Mouse (Mus musculus) midbrain, postnatal 0 days (tissue): ENCODE measurements around the gene Pcsk5. TPM values are rescaled to one million over a fixed set of nuclear protein-coding genes. Genes with fewer than 3 reads are reported as not detected.
A peak's percentile ranks its signal among the peaks of the same experiment; 100 is the strongest.

Experiments
- ATAC-seq: fragments of 200-750 bp; cut with Nextera tagmentation; 2 replicates; pipeline ENCODE4 v1.8.0; 2017; ENCODE audit warnings: moderate number of reproducible peaks, mild to moderate bottlenecking, moderate TSS enrichment, moderate library complexity; ENCODE audit not compliant: low FRiP score
- DNase-seq: peaks from one replicate; pipeline ENCODE4 v3.0.0-alpha.2; 2015; ENCODE audit warnings: low spot score
- H3K27ac ChIP-seq: fragments of 300-500 bp; sonication (generic); 2 replicates; pipeline ENCODE4 v1.5.1; 2014; ENCODE audit warnings: low read depth, mild to moderate bottlenecking, low read length, mixed read lengths
- H3K27me3 ChIP-seq: fragments of 300-500 bp; sonication (generic); 2 replicates; pipeline ENCODE4 v1.6.1; 2014; ENCODE audit warnings: low read length, control low read depth, mixed read lengths; ENCODE audit not compliant: insufficient read depth
- H3K36me3 ChIP-seq: fragments of 300-500 bp; sonication (generic); 2 replicates; pipeline ENCODE4 v1.6.1; 2014; ENCODE audit warnings: low read length, control low read depth, mixed read lengths; ENCODE audit not compliant: insufficient read depth
- H3K4me1 ChIP-seq: fragments of 300-500 bp; sonication (generic); 2 replicates; pipeline ENCODE4 v1.6.1; 2014; ENCODE audit warnings: mild to moderate bottlenecking, control low read depth, antibody characterized with exemption, low read length, mixed read lengths; ENCODE audit not compliant: insufficient read depth
- H3K4me2 ChIP-seq: fragments of 300-500 bp; sonication (generic); 2 replicates; pipeline ENCODE4 v1.6.1; 2014; ENCODE audit warnings: low read depth, mild to moderate bottlenecking, low read length, mixed read lengths; ENCODE audit not compliant: poor library complexity, severe bottlenecking
- H3K4me3 ChIP-seq: fragments of 300-500 bp; sonication (generic); 2 replicates; pipeline ENCODE4 v1.5.1; 2014; ENCODE audit warnings: low read depth, mild to moderate bottlenecking, low read length, moderate library complexity
- H3K9ac ChIP-seq: fragments of 300-500 bp; sonication (generic); replicated peaks from 2 replicates; pipeline ENCODE4 v1.6.1; 2014; ENCODE audit warnings: mild to moderate bottlenecking, low read length, moderate library complexity, mixed read lengths; ENCODE audit not compliant: poor library complexity, severe bottlenecking
- H3K9me3 ChIP-seq: fragments of 300-500 bp; sonication (generic); 2 replicates; pipeline ENCODE4 v1.6.1; 2016; ENCODE audit warnings: low read length, control low read depth
- CTCF ChIP-seq: IDR thresholded peaks from 2 replicates; pipeline ENCODE4 v1.5.1; 2016; ENCODE audit warnings: antibody characterized with exemption, mild to moderate bottlenecking
- WGBS: fragments of 180-500 bp; shearing (Covaris S2); extraction: QIAGEN DNeasy Blood & Tissue Kit; methylation state at CpG from one replicate; pipeline ENCODE4 v1.1.7; 2014; 5-methylcytosine and 5-hydroxymethylcytosine counted together
- polyA plus RNA-seq: library from polyadenylated mRNA; unstranded; fragments of >200 nt; fragmentation: Nextera tagmentation; extraction: Ambion mirVana; gene quantifications from 2 replicates; pipeline ENCODE4 v1.2.1, GENCODE M21; 2015
- total RNA-seq: library from RNA; depleted of rRNA; stranded (reverse); fragments of >200 nt; gene quantifications from 2 replicates; pipeline ENCODE4 v1.2.3, GENCODE M21; 2014

Gene Pcsk5
- total and polyA plus RNA-seq, 2 experiments from 2014 or later = 8.8 TPM

DNA sequence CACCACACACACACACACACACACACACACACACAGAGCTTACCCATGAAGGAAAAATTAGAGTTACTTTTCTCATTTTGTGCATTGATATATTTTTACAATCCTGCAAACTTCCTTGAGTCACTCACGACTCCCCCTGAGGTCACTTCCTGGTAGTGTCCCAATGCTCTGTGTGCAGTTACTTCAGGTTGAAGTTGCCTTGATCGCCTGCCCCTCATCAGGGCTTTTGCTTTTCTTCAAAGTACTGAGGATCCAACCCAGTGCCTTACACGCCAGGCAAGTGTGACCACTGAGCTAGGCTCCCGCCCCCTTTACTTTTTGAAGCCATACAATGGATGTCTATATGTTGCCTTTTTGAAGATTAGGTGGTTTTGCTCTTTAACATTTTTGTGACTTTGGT, 437.5 kb downstream of the Pcsk5 start:
- DNase-seq (no peak), ATAC-seq (no peak)
- Histone ChIP-seq H3K9me3 (no peaks in the 10 kb centered on the region), H3K36me3 (peaks cover 14% of the 10 kb centered on the region), H3K27me3 (no peaks in the 10 kb centered on the region), H3K9ac (no peak overlapping the region), H3K4me2 (no peak overlapping the region), H3K4me3 (no peak overlapping the region), H3K4me1 (no peaks in the 10 kb centered on the region), H3K27ac (no peak overlapping the region)
- TF ChIP-seq CTCF = no peak
- 88% methylated on average over 4 of the region's 4 CpGs for WGBS

DNA sequence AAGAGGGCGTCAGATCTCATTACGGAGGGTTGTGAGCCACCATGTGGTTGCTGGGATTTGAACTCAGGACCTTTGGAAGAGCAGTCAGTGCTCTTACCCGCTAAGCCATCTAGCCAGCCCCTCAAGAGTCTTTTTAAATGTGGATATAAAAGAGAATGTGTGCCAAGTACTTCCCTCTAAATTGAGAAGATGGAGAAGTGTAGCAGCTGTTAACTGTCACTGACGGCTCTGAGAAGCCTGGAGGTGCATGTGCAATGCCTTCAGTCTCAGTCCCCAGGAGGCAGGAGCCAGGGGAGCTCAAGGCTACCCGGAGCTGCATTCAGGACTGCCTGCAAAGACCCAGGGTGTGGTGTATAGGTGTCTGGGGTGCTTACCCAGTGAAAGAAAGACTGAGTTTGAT, 439.5 kb downstream of the Pcsk5 start:
- H3K4me2 ChIP-seq = no peak overlapping the region
- no peak for TF ChIP-seq CTCF
- ATAC-seq (no peak), DNase-seq (no peak)
- H3K4me1 ChIP-seq = no peaks in the 10 kb centered on the region
- H3K27me3 ChIP-seq = no peaks in the 10 kb centered on the region
- 82% methylated on average over 5 of the region's 5 CpGs for WGBS
- H3K27ac ChIP-seq = no peak overlapping the region
- H3K9me3 ChIP-seq = no peaks in the 10 kb centered on the region
- no peak overlapping the region for H3K9ac ChIP-seq
- H3K4me3 ChIP-seq = no peak overlapping the region
- H3K36me3 ChIP-seq = peaks cover 14% of the 10 kb centered on the region

- Histone ChIP-seq H3K9ac (no peak overlapping the region), H3K36me3 (peaks cover 14% of the 10 kb centered on the region), H3K4me3 (no peak overlapping the region), H3K4me1 (no peaks in the 10 kb centered on the region), H3K27ac (no peak overlapping the region), H3K27me3 (no peaks in the 10 kb centered on the region), H3K9me3 (no peaks in the 10 kb centered on the region), H3K4me2 (no peak overlapping the region)
- DNase-seq = no peak
- ATAC-seq = no peak
- 90% methylated on average over 4 of the region's 4 CpGs for WGBS
- TF ChIP-seq CTCF = no peak
Observed at GRCm38 (mm10) chr19:17396802-17397201, 440.6 kb downstream of the Pcsk5 start.

DNA sequence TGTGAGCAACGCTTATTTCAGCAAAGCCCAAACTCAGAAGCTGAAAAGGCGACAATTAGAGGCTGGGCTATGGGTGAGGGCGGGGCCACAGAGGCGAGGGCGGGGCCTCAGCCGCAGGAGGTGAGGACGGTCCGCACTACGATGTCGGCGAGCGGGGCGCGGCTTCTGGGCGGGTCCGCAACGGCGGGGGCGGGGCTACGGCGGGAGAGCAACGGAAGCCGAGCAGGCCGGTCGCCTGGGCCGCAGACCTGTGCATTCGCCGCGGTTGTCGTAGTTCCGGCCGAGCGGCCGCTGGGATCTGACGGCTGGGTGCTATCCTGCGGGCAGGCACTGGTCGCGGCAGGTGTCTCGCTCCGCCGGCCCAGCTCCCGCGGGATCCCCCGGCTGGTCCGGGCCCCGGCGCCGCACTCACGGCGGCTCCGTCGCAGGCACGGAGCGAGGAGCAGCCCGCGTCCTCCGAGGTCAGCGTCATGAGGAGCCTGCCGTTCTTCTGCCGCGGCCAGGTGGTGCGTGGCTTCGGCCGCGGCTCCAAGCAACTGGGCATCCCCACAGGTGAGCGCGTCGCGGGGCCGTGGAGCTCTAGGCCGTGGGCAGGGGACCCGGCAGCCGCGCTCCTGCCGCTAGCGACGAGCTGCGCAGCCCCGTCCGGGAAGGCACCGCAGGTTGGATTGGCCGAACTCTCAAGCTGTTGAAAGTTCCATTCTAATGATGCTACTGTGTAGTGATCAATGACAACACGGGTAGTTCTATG, 443.4 kb downstream of the Pcsk5 start, which contains the start of gene Rfk:
TSS of gene Rfk (plus strand) at position 203 of the 751 bp plus-strand sequence.
- Histone ChIP-seq H3K9me3 (no peaks in the 10 kb centered on the region), H3K27ac (peak within 1 kb of the TSS; percentile 77), H3K27me3 (no peaks in the 10 kb centered on the region), H3K36me3 (peaks cover 4% of the 10 kb centered on the region; the same call in 1 of the 2 replicates), H3K4me1 (no peaks in the 10 kb centered on the region), H3K9ac (peak within 1 kb of the TSS; percentile 95), H3K4me2 (peak within 1 kb of the TSS; percentile 68), H3K4me3 (peak within 1 kb of the TSS; percentile 89)
- DNase-seq (peak; percentile 88), ATAC-seq (peak; percentile 95)
- no peak for TF ChIP-seq CTCF
- WGBS = under 1% methylated on average over 55 of the region's 83 CpGs

- TF ChIP-seq CTCF = no peak
- H3K4me2 ChIP-seq = no peak overlapping the region
- no peaks in the 10 kb centered on the region for H3K9me3 ChIP-seq
- no peak for DNase-seq
- WGBS = 18% methylated on average over 3 of the region's 3 CpGs
- no peak overlapping the region for H3K9ac ChIP-seq
- no peak for ATAC-seq
- no peak overlapping the region for H3K27ac ChIP-seq
- H3K36me3 ChIP-seq = no peaks in the 10 kb centered on the region
- H3K4me1 ChIP-seq = no peaks in the 10 kb centered on the region
- H3K4me3 ChIP-seq = no peak overlapping the region
- H3K27me3 ChIP-seq = no peaks in the 10 kb centered on the region
Observed at GRCm38 (mm10) chr19:17392866-17393265, 444.6 kb downstream of the Pcsk5 start.

DNA sequence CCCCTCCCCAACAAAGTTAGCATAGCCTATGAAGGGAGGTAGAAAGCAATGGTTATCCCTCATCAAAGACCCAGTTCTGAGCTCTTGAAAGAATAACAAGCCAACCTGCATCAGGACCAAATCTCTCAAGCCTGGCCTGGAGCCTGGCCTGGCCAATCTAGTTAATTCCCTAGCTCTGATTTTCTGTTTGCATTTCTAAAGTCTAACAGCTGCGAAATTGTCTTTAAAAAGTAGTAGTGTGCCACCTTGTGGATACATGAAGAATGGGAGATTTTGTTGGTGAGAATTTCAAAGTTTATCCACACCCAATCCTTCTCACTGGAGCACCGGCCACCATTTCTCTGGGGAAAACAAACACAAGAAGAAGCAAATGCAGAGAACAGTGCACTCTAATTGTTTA, 449.0 kb downstream of the Pcsk5 start:
- H3K4me3 ChIP-seq = no peak overlapping the region
- H3K27ac ChIP-seq = no peak overlapping the region
- WGBS = 7% methylated on average over 2 of the region's 2 CpGs
- no peaks in the 10 kb centered on the region for H3K27me3 ChIP-seq
- H3K36me3 ChIP-seq = no peaks in the 10 kb centered on the region
- no peaks in the 10 kb centered on the region for H3K4me1 ChIP-seq
- no peak overlapping the region for H3K4me2 ChIP-seq
- TF ChIP-seq CTCF = peak; percentile 84
- H3K9me3 ChIP-seq = no peaks in the 10 kb centered on the region
- ATAC-seq (peak; percentile 45), DNase-seq (peak; percentile 71)
- no peak overlapping the region for H3K9ac ChIP-seq
